Mouse (Mus musculus): ENCODE results near the gene Defb19. TPM values are rescaled to one million over a fixed set of nuclear protein-coding genes. Genes with fewer than 3 reads are reported as not detected.

Defb19 gene
- polyA plus RNA-seq, 1 experiment: not detected

DNA sequence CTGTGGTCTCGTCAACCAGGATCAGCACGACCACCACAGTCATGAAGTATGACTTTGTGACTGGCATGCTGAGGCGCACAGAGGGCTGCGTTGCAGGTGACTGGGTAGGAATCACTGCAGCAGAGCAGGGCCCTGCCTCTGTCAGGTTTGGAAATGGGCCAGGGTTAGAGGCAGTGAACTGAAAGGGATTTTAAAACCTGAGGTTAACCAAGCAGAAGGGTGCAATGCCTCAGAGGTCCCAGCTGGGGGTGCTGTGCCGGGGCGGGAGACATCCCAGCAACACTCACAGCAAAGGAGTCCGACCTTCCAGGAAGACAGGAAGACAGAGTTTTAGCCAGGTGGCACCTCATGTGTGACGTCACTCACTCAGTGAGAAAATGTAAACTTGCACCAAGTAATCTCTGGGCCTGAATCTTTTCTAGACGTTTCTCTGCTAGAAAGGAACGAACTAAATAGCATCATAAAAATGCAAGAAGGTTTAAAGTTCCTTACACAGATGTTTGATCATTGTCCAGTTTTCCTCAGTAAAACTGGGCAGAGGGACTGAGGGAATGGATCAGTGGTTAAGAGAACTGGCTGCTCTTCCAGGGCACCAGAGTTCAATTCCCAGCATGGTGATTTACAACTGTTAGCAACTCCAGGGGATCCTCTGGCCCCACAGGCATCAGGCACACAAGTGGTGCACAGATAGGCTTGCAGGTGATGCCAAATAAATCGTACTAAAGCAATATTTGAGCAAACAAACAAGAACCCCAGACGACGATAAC, 40.0 kb downstream of the Defb19 start, which contains the start of gene Defb29:
Defb29 (minus strand) TSS at position 155 of the 767 bp plus-strand sequence.
- no peak within 1 kb of the TSS for H3K27ac ChIP-seq (ENCODE audit: insufficient read depth, low read depth, low read length)
- WGBS: 58% methylated on average over 13 of the region's 13 CpGs
- no peak within 1 kb of the TSS for H3K4me3 ChIP-seq (ENCODE audit: insufficient read depth, low read depth, low read length)
- H3K4me1 ChIP-seq (ENCODE audit: control insufficient read depth, insufficient read depth, low read length): no peaks in the 10 kb centered on the region
- TF ChIP-seq POLR2A (IDR thresholded peaks at IDR 0.05; ENCODE audit: insufficient read depth, low read depth, low read length): no peak
- TF ChIP-seq CTCF (IDR thresholded peaks at IDR 0.05; ENCODE audit: insufficient read depth, low read depth, low read length): no peak

Other genes starting within 250 kb of the Defb19 start
- not detected in 2 replicates for gene Rbck1, start 247.7 kb downstream of the Defb19 start, polyA plus RNA-seq (2012; ENCODE audit: insufficient read depth, insufficient read length, low replicate concordance, missing spikeins)
- not detected in 2 replicates for gene Trib3, start 236.3 kb downstream of the Defb19 start, polyA plus RNA-seq (2012; ENCODE audit: insufficient read depth, insufficient read length, low replicate concordance, missing spikeins)
- not detected in 2 replicates for gene Nrsn2, start 203.7 kb downstream of the Defb19 start, polyA plus RNA-seq (2012; ENCODE audit: insufficient read depth, insufficient read length, low replicate concordance, missing spikeins)
- gene Sox12, start 182.2 kb downstream of the Defb19 start, polyA plus RNA-seq (2012; ENCODE audit: insufficient read depth, insufficient read length, low replicate concordance, missing spikeins): not detected in 2 replicates
- not detected in 2 replicates for gene Zcchc3, start 165.3 kb downstream of the Defb19 start, polyA plus RNA-seq (2012; ENCODE audit: insufficient read depth, insufficient read length, low replicate concordance, missing spikeins)
- not detected in 2 replicates for gene 6820408C15Rik, start 164.7 kb downstream of the Defb19 start, polyA plus RNA-seq (2012; ENCODE audit: insufficient read depth, insufficient read length, low replicate concordance, missing spikeins)
- gene Defb23, start 115.7 kb downstream of the Defb19 start, polyA plus RNA-seq (2012; ENCODE audit: insufficient read depth, insufficient read length, low replicate concordance, missing spikeins): not detected in 2 replicates
- not detected in 2 replicates for gene Defb20, start 103.2 kb downstream of the Defb19 start, polyA plus RNA-seq (2012; ENCODE audit: insufficient read depth, insufficient read length, low replicate concordance, missing spikeins)
- not detected in 2 replicates for gene Defb22, start 90.2 kb downstream of the Defb19 start, polyA plus RNA-seq (2012; ENCODE audit: insufficient read depth, insufficient read length, low replicate concordance, missing spikeins)
- gene Defb26, start 68.6 kb downstream of the Defb19 start, polyA plus RNA-seq (2012; ENCODE audit: insufficient read depth, insufficient read length, low replicate concordance, missing spikeins): not detected in 2 replicates
- not detected in 2 replicates for gene Defb28, start 62.1 kb downstream of the Defb19 start, polyA plus RNA-seq (2012; ENCODE audit: insufficient read depth, insufficient read length, low replicate concordance, missing spikeins)
- not detected in 2 replicates for gene Defb29, start 40.2 kb downstream of the Defb19 start, polyA plus RNA-seq (2012; ENCODE audit: insufficient read depth, insufficient read length, low replicate concordance, missing spikeins)
- not detected in 2 replicates for gene Gm17416, start 11.0 kb downstream of the Defb19 start, polyA plus RNA-seq (2012; ENCODE audit: insufficient read depth, insufficient read length, low replicate concordance, missing spikeins)
- gene Defb21, start 7.6 kb downstream of the Defb19 start, polyA plus RNA-seq (2012; ENCODE audit: insufficient read depth, insufficient read length, low replicate concordance, missing spikeins): not detected in 2 replicates
- not detected in 2 replicates for gene Defb45, start 19.1 kb upstream of the Defb19 start, polyA plus RNA-seq (2012; ENCODE audit: insufficient read depth, insufficient read length, low replicate concordance, missing spikeins)
- gene Defb36, start 24.0 kb upstream of the Defb19 start, polyA plus RNA-seq (2012; ENCODE audit: insufficient read depth, insufficient read length, low replicate concordance, missing spikeins): not detected in 2 replicates
- not detected in 2 replicates for gene Defb25, start 42.7 kb upstream of the Defb19 start, polyA plus RNA-seq (2012; ENCODE audit: insufficient read depth, insufficient read length, low replicate concordance, missing spikeins)
- not detected in 2 replicates for gene Rem1, start 46.6 kb upstream of the Defb19 start, polyA plus RNA-seq (2012; ENCODE audit: insufficient read depth, insufficient read length, low replicate concordance, missing spikeins)
- not detected in 2 replicates for gene H13, start 89.1 kb upstream of the Defb19 start, polyA plus RNA-seq (2012; ENCODE audit: insufficient read depth, insufficient read length, low replicate concordance, missing spikeins)
- gene Mcts2, start 106.7 kb upstream of the Defb19 start, polyA plus RNA-seq (2012; ENCODE audit: insufficient read depth, insufficient read length, low replicate concordance, missing spikeins): not detected in 2 replicates
- not detected in 2 replicates for gene Id1, start 155.9 kb upstream of the Defb19 start, polyA plus RNA-seq (2012; ENCODE audit: insufficient read depth, insufficient read length, low replicate concordance, missing spikeins)
- not detected in 2 replicates for gene Cox4i2, start 173.9 kb upstream of the Defb19 start, polyA plus RNA-seq (2012; ENCODE audit: insufficient read depth, insufficient read length, low replicate concordance, missing spikeins)